Mouse (Mus musculus): ENCODE data around the gene Dop1b. TPM values are rescaled to one million over a fixed set of nuclear protein-coding genes. Genes with fewer than 3 reads are reported as not detected.
A peak's percentile ranks its signal among the peaks of the same experiment; 100 is the strongest.

Dop1b gene
- total RNA-seq, 1 experiment = 11.6 TPM

DNA sequence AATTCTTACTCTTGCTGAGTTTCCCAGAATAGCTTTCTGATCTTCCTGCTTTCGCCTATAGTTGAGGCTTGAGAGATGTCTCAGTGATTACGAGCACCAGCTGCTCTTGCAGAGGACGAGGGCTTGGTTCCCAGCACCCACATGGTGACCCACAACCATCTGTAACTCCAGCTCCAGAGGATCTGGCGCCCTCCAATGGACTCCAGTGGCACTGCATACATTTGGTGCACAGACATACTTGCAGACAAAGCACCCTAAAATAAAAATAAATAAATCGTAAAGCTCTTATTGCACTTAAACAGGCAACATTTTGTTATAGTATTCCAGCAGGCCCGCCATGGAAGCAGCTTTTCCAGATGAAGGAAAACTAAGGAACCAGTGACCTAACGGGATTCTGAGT lies 72.5 kb downstream of the Dop1b start:
- H3K9ac ChIP-seq (ENCODE audit: insufficient read depth, low read depth, low read length, poor library complexity, severe bottlenecking) = no peak overlapping the region
- DNase-seq (ENCODE audit: low read depth, low spot score) = no peak
- in situ Hi-C loops (cut with MboI; ENCODE audit: low sequenced_read_pairs in 2 of 2, unreplicated experiment in 2 of 2) = loop anchor here in 1 of 2 experiments (10.0 kb wide), 1 partner anchor 99 kb away; the partner anchor contains the start of gene Cbr3
- H3K4me3 ChIP-seq (ENCODE audit: insufficient read depth in 1 of 2, low read depth in 1 of 2, low read length in 2 of 2, poor library complexity in 1 of 2, severe bottlenecking in 1 of 2) = no peak overlapping the region
- H3K27ac ChIP-seq (ENCODE audit: insufficient read depth, low read depth, low read length, poor library complexity, severe bottlenecking) = no peak overlapping the region
- TF ChIP-seq HCFC1 (IDR thresholded peaks at IDR 0.05; ENCODE audit: borderline replicate concordance, insufficient read depth, low read length) (no peak), ZNF384 (IDR thresholded peaks at IDR 0.05; ENCODE audit: low read depth, low read length) (no peak), CHD2 (IDR thresholded peaks at IDR 0.05; ENCODE audit: low read depth, low read length) (no peak), ZC3H11A (IDR thresholded peaks at IDR 0.05; ENCODE audit: borderline replicate concordance, low read depth, low read length) (no peak), MAFK (IDR thresholded peaks at IDR 0.05; ENCODE audit: insufficient read depth, low read depth, low read length) (no peak)
- H3K9me3 ChIP-seq (ENCODE audit: control insufficient read depth, insufficient read depth, low read depth, low read length) = no peaks in the 10 kb centered on the region
- no peaks in the 10 kb centered on the region for H3K4me1 ChIP-seq (ENCODE audit: control insufficient read depth in 2 of 2, insufficient read depth in 2 of 2, low read length in 2 of 2, poor library complexity in 1 of 2)
- peaks cover 4% of the 10 kb centered on the region; the same call in 1 of the 2 replicates for H3K36me3 ChIP-seq (ENCODE audit: control insufficient read depth, insufficient read depth, low read length, poor library complexity, severe bottlenecking)

DNA sequence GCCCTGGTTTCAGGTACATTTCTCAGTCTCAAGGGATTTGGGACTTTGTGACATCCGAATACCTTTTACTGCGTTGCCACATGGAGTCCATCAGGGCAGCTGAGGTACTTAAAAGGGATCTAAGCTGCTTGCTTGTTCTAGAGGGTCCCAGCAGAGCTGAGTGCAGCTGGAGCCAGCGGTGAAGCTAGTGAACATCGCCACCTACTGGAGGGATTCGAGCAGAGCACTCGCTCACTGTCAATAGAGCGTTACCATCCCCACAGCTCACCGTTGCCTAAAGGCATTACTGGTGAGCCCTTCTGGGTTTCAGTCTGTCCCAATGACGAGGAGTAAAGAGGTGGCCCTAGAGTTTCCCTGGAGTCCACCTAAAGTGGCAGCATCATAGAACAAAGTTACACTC lies 74.1 kb downstream of the Dop1b start:
- Histone ChIP-seq H3K9ac (ENCODE audit: insufficient read depth, low read depth, low read length, poor library complexity, severe bottlenecking) (no peak overlapping the region), H3K4me1 (ENCODE audit: control insufficient read depth in 2 of 2, insufficient read depth in 2 of 2, low read length in 2 of 2, poor library complexity in 1 of 2) (peaks cover 0 to 1% of the 10 kb centered on the region in 2 experiments; a peak in 1 of 4 replicates), H3K9me3 (ENCODE audit: control insufficient read depth, insufficient read depth, low read depth, low read length) (0 out of 2 replicates have a peak, but pooled peaks cover 4% of the 10 kb centered on the region), H3K27ac (ENCODE audit: insufficient read depth, low read depth, low read length, poor library complexity, severe bottlenecking) (no peak overlapping the region), H3K36me3 (ENCODE audit: control insufficient read depth, insufficient read depth, low read length, poor library complexity, severe bottlenecking) (peaks cover 5% of the 10 kb centered on the region; the same call in 1 of the 2 replicates), H3K4me3 (ENCODE audit: insufficient read depth in 1 of 2, low read depth in 1 of 2, low read length in 2 of 2, poor library complexity in 1 of 2, severe bottlenecking in 1 of 2) (no peak overlapping the region)
- TF ChIP-seq MAFK (IDR thresholded peaks at IDR 0.05; ENCODE audit: insufficient read depth, low read depth, low read length) = no peak
- TF ChIP-seq ZC3H11A (IDR thresholded peaks at IDR 0.05; ENCODE audit: borderline replicate concordance, low read depth, low read length) = peak; percentile 63; the same call in 1 of the 2 replicates
- DNase-seq (ENCODE audit: low read depth, low spot score) = peak; percentile 76
- in situ Hi-C loops (cut with MboI; ENCODE audit: low sequenced_read_pairs in 2 of 2, unreplicated experiment in 2 of 2) = loop anchor here in 1 of 2 experiments (10.0 kb wide), 1 partner anchor 101 kb away; the partner anchor contains the start of gene Cbr3

DNA sequence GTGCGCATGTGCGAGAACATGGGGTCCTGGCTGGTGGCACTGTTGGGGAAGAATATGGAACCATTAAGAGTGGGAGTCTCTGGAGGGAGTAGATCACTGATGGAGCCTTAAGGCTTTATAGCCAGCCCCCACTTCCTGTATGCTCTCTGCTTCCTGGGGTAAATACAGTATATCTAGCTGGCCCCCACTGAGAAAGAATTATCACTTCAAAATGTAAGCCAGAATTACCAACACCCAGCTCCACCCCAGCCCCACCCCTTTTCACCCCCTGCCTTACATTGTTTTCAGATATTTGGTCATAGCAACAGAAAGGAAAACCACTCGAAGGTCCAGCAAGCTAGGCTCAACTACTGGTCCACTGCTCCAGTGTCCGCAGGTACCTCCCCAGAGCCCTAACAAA lies 76.7 kb downstream of the Dop1b start:
- Histone ChIP-seq H3K9me3 (ENCODE audit: control insufficient read depth, insufficient read depth, low read depth, low read length) (0 out of 2 replicates have a peak, but pooled peaks cover 4% of the 10 kb centered on the region), H3K4me1 (ENCODE audit: control insufficient read depth in 2 of 2, insufficient read depth in 2 of 2, low read length in 2 of 2, poor library complexity in 1 of 2) (peaks cover 0 to 3% of the 10 kb centered on the region in 2 experiments; a peak in 1 of 4 replicates), H3K36me3 (ENCODE audit: control insufficient read depth, insufficient read depth, low read length, poor library complexity, severe bottlenecking) (peaks cover 20% of the 10 kb centered on the region), H3K27ac (ENCODE audit: insufficient read depth, low read depth, low read length, poor library complexity, severe bottlenecking) (no peak overlapping the region), H3K4me3 (ENCODE audit: insufficient read depth in 1 of 2, low read depth in 1 of 2, low read length in 2 of 2, poor library complexity in 1 of 2, severe bottlenecking in 1 of 2) (no peak overlapping the region), H3K9ac (ENCODE audit: insufficient read depth, low read depth, low read length, poor library complexity, severe bottlenecking) (no peak overlapping the region)
- in situ Hi-C loops (cut with MboI; ENCODE audit: low sequenced_read_pairs in 2 of 2, unreplicated experiment in 2 of 2) = loop anchor here in 1 of 2 experiments (10.0 kb wide), 1 partner anchor 104 kb away; the partner anchor contains the start of gene Cbr3
- no peak for DNase-seq (ENCODE audit: low read depth, low spot score)
- TF ChIP-seq MAFK (IDR thresholded peaks at IDR 0.05; ENCODE audit: insufficient read depth, low read depth, low read length) (no peak), ZC3H11A (IDR thresholded peaks at IDR 0.05; ENCODE audit: borderline replicate concordance, low read depth, low read length) (no peak), CHD2 (IDR thresholded peaks at IDR 0.05; ENCODE audit: low read depth, low read length) (no peak)

DNA sequence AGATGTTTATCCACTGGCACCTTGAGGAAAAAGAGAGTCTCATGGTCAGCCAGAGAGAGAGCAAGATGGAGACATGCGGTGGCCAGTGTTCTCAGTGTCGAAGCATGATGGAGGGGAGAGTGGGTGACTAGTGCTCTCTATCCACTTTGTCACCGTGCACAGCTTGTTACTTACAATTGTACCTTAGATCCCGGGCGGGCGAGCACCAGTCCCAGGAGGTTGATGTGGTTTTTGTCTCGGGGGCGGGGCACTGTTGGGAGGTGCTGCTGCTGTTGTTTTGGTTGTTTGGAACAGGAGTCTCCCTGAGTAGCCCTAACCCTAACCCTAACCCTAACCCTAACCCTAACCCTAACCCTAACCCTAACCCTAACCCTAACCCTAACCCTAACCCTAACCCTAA lies 77.2 kb downstream of the Dop1b start:
- Histone ChIP-seq H3K4me1 (ENCODE audit: control insufficient read depth in 2 of 2, insufficient read depth in 2 of 2, low read length in 2 of 2, poor library complexity in 1 of 2) (peaks cover 0 to 3% of the 10 kb centered on the region in 2 experiments; a peak in 1 of 4 replicates), H3K9me3 (ENCODE audit: control insufficient read depth, insufficient read depth, low read depth, low read length) (0 out of 2 replicates have a peak, but pooled peaks cover 4% of the 10 kb centered on the region), H3K9ac (ENCODE audit: insufficient read depth, low read depth, low read length, poor library complexity, severe bottlenecking) (no peak overlapping the region), H3K4me3 (ENCODE audit: insufficient read depth in 1 of 2, low read depth in 1 of 2, low read length in 2 of 2, poor library complexity in 1 of 2, severe bottlenecking in 1 of 2) (no peak overlapping the region), H3K27ac (ENCODE audit: insufficient read depth, low read depth, low read length, poor library complexity, severe bottlenecking) (no peak overlapping the region), H3K36me3 (ENCODE audit: control insufficient read depth, insufficient read depth, low read length, poor library complexity, severe bottlenecking) (peaks cover 20% of the 10 kb centered on the region)
- in situ Hi-C loops (cut with MboI; ENCODE audit: low sequenced_read_pairs in 2 of 2, unreplicated experiment in 2 of 2) = loop anchor here in 1 of 2 experiments (10.0 kb wide), 1 partner anchor 104 kb away; the partner anchor contains the start of gene Cbr3
- no peak for TF ChIP-seq MAFK (IDR thresholded peaks at IDR 0.05; ENCODE audit: insufficient read depth, low read depth, low read length)
- DNase-seq (ENCODE audit: low read depth, low spot score) = no peak

Data from ES-E14 (cell line).